Mouse (Mus musculus) liver, embryonic 13.5 days (tissue): Measurements from ENCODE around the gene Cd28. TPM values are rescaled to one million over a fixed set of nuclear protein-coding genes. Genes with fewer than 3 reads are reported as not detected.

ENCODE experiments used
- ATAC-seq: fragments of 200-750 bp; cut with Nextera tagmentation; 2 replicates; pipeline ENCODE4 v1.8.0; 2017; ENCODE audit warnings: low read depth, mild to moderate bottlenecking, moderate number of reproducible peaks, moderate library complexity
- DNase-seq: peaks from one replicate; pipeline ENCODE4 v3.0.0; 2022
- H3K27ac ChIP-seq: fragments of 300-500 bp; sonication (generic); 2 replicates; pipeline ENCODE4 v1.5.1; 2015; ENCODE audit warnings: moderate library complexity, mild to moderate bottlenecking, inconsistent platforms
- H3K27me3 ChIP-seq: fragments of 300-500 bp; sonication (generic); 2 replicates; pipeline ENCODE4 v1.6.1; 2015; ENCODE audit warnings: mild to moderate bottlenecking, inconsistent platforms
- H3K36me3 ChIP-seq: fragments of 300-500 bp; sonication (generic); 2 replicates; pipeline ENCODE4 v1.6.1; 2015; ENCODE audit warnings: mild to moderate bottlenecking, inconsistent platforms
- H3K4me1 ChIP-seq: fragments of 300-500 bp; sonication (generic); replicated peaks from 2 replicates; pipeline ENCODE4 v1.6.1; 2015; ENCODE audit warnings: inconsistent platforms
- H3K4me2 ChIP-seq: fragments of 300-500 bp; sonication (generic); 2 replicates; pipeline ENCODE4 v1.6.1; 2015; ENCODE audit warnings: inconsistent platforms, mild to moderate bottlenecking, moderate library complexity
- H3K4me3 ChIP-seq: fragments of 300-500 bp; sonication (generic); replicated peaks from 2 replicates; pipeline ENCODE4 v1.5.1; 2015; ENCODE audit warnings: mild to moderate bottlenecking, inconsistent platforms
- H3K9ac ChIP-seq: fragments of 300-500 bp; sonication (generic); 2 replicates; pipeline ENCODE4 v1.6.1; 2015; ENCODE audit warnings: mild to moderate bottlenecking, inconsistent platforms
- H3K9me3 ChIP-seq: fragments of 300-500 bp; sonication (generic); replicated peaks from 2 replicates; pipeline ENCODE4 v1.6.1; 2016; ENCODE audit warnings: inconsistent platforms
- whole genome bisulfite sequencing: fragments of 180-500 bp; shearing (Covaris S2); methylation state at CpG from one replicate; pipeline ENCODE4 v1.1.7; 2015; ENCODE audit not compliant: insufficient replicate concordance; 5-methylcytosine and 5-hydroxymethylcytosine counted together
- polyA plus RNA-seq: library from polyadenylated mRNA; unstranded; fragments of >200 nt; fragmentation: Nextera tagmentation; extraction: Ambion mirVana; gene quantifications from 2 replicates; pipeline ENCODE4 v1.2.1, GENCODE M21; 2015

The Cd28 gene
- polyA plus RNA-seq, 1 experiment from 2014 or later = 0.12 TPM

DNA sequence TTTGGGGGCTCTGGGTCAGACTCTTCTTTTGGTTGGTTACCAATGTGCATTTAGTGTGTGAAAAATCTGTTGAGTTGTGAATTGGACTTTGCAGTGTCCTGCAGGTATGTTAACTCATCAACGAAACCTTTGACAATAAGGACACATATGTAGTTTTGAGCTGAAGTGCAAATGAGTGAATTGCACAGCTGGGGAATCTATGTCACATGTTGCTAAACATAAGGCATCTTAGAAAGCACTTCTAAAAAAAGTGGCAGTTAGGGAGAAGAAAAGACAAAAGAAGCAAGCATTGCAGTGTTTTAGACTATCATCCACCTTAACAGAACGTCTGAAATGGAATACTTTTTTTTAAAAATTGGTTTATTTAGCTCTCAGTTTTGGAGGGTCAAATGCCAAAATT lies 104.4 kb downstream of the Cd28 start:
- no peak for ATAC-seq
- H3K9ac ChIP-seq = no peak overlapping the region
- H3K36me3 ChIP-seq = no peaks in the 10 kb centered on the region

DNA sequence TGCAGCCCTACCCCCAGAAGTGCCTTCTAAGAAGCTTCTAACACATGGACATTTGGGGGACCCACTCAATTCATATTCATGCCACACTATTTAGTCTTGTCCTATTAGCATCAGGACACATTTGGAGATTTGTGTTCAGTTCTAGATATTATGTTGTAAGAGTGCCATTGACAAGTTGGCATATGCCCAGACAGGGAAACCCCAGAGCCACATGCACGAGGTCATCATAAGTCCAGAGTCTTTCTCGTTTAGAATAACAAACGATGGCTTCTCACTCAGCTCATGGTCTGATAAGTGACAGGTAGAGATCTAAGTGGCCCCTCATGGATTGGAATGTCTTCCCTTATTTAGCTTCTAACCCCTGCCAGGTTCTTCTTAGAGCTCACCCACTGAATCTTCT lies 105.0 kb downstream of the Cd28 start:
- H3K4me1 ChIP-seq = peaks cover 6% of the 10 kb centered on the region; the same call in 1 of the 2 replicates
- no peak overlapping the region for H3K4me3 ChIP-seq
- DNase-seq (no peak), ATAC-seq (no peak)
- no peak overlapping the region for H3K4me2 ChIP-seq
- H3K9ac ChIP-seq = no peak overlapping the region
- no peaks in the 10 kb centered on the region for H3K36me3 ChIP-seq
- H3K27me3 ChIP-seq = no peaks in the 10 kb centered on the region
- H3K27ac ChIP-seq = no peak overlapping the region
- 54% methylated on average over 3 of the region's 3 CpGs for WGBS
- H3K9me3 ChIP-seq = no peaks in the 10 kb centered on the region

More for the DNA sequence above, 104.4 kb downstream of the Cd28 start:
- H3K4me1 ChIP-seq = peaks cover 6% of the 10 kb centered on the region; the same call in 1 of the 2 replicates
- H3K4me3 ChIP-seq = no peak overlapping the region
- WGBS = 41% methylated on average over 2 of the region's 2 CpGs
- no peak overlapping the region for H3K27ac ChIP-seq
- no peaks in the 10 kb centered on the region for H3K9me3 ChIP-seq
- H3K27me3 ChIP-seq = no peaks in the 10 kb centered on the region
- no peak overlapping the region for H3K4me2 ChIP-seq
- no peak for DNase-seq

Other genes starting within 250 kb of the Cd28 start
- gene Raph1, start 149.7 kb upstream of the Cd28 start, polyA plus RNA-seq = 30.4 and 38.1 TPM in 2 replicates
- not detected in 2 replicates for gene Ctla4, start 170.2 kb downstream of the Cd28 start, polyA plus RNA-seq